Mouse (Mus musculus): ENCODE measurements around the gene Gtf3c2. TPM values are rescaled to one million over a fixed set of nuclear protein-coding genes. Genes with fewer than 3 reads are reported as not detected.
A peak's percentile ranks its signal among the peaks of the same experiment; 100 is the strongest.

The Gtf3c2 gene
- total RNA-seq, 1 experiment = 73.8 TPM

- Histone ChIP-seq H3K36me3 (ENCODE audit: control insufficient read depth, insufficient read depth, low read length, poor library complexity, severe bottlenecking) (peaks cover 7% of the 10 kb centered on the region), H3K4me1 (ENCODE audit: control insufficient read depth in 2 of 2, insufficient read depth in 2 of 2, low read length in 2 of 2, poor library complexity in 1 of 2) (peaks cover 2% of the 10 kb centered on the region in 2 experiments; a peak in 2 of 4 replicates), H3K9ac (ENCODE audit: insufficient read depth, low read depth, low read length, poor library complexity, severe bottlenecking) (no peak overlapping the region), H3K9me3 (ENCODE audit: control insufficient read depth, insufficient read depth, low read depth, low read length) (no peaks in the 10 kb centered on the region), H3K27ac (ENCODE audit: insufficient read depth, low read depth, low read length, poor library complexity, severe bottlenecking) (no peak overlapping the region), H3K4me3 (ENCODE audit: insufficient read depth in 1 of 2, low read depth in 1 of 2, low read length in 2 of 2, poor library complexity in 1 of 2, severe bottlenecking in 1 of 2) (no peak overlapping the region)
- no peak for DNase-seq (ENCODE audit: low read depth, low spot score)
- TF ChIP-seq HCFC1 (IDR thresholded peaks at IDR 0.05; ENCODE audit: borderline replicate concordance, insufficient read depth, low read length) (no peak), MAFK (IDR thresholded peaks at IDR 0.05; ENCODE audit: insufficient read depth, low read depth, low read length) (no peak), ZNF384 (IDR thresholded peaks at IDR 0.05; ENCODE audit: low read depth, low read length) (no peak), ZC3H11A (IDR thresholded peaks at IDR 0.05; ENCODE audit: borderline replicate concordance, low read depth, low read length) (no peak), CHD2 (IDR thresholded peaks at IDR 0.05; ENCODE audit: low read depth, low read length) (no peak)
- in situ Hi-C loops (cut with MboI; ENCODE audit: low sequenced_read_pairs in 2 of 2, unreplicated experiment in 2 of 2) = no loop called here
These were observed 3.7 kb upstream of the Gtf3c2 start for GRCm38 (mm10) chr5:31183678-31184077.

DNA sequence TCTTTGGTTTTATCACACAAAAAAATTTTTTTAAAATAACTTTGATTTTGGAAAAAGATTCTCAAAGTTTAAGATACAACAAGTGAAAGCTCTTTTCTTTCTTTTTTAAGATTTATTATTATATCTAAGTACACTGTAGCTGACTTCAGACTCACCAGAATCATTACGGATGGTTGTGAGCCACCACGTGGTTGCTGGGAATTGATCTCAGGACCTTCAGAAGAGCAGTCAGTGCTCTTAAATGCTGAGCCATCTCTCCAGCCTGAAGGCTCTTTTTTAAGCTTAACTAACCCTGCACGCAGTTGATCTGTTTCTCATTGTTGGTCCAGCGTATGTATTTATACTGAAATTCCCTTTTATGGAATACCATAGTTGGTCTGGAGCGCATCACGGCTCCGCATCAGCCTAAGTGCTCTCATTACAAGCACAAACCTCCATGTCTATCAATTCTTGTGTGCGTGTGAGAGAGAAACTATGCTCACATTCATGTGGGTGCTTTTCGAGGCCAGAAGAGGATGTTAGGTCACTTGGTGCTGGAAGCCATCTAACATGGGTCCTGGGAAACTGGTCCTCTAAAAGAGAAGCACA, 1.3 kb upstream of the Gtf3c2 start:
- DNase-seq (ENCODE audit: low read depth, low spot score) = no peak
- H3K4me3 ChIP-seq (ENCODE audit: insufficient read depth in 1 of 2, low read depth in 1 of 2, low read length in 2 of 2, poor library complexity in 1 of 2, severe bottlenecking in 1 of 2) = peak overlapping the region in 1 of 2 experiments; percentile 97; a peak in 3 of 4 replicates
- H3K27ac ChIP-seq (ENCODE audit: insufficient read depth, low read depth, low read length, poor library complexity, severe bottlenecking) = no peak overlapping the region
- no peak for TF ChIP-seq HCFC1 (IDR thresholded peaks at IDR 0.05; ENCODE audit: borderline replicate concordance, insufficient read depth, low read length)
- no peak for TF ChIP-seq CHD2 (IDR thresholded peaks at IDR 0.05; ENCODE audit: low read depth, low read length)
- TF ChIP-seq MAFK (IDR thresholded peaks at IDR 0.05; ENCODE audit: insufficient read depth, low read depth, low read length) = no peak
- no peak for TF ChIP-seq ZC3H11A (IDR thresholded peaks at IDR 0.05; ENCODE audit: borderline replicate concordance, low read depth, low read length)
- TF ChIP-seq ZNF384 (IDR thresholded peaks at IDR 0.05; ENCODE audit: low read depth, low read length) = no peak
- H3K4me1 ChIP-seq (ENCODE audit: control insufficient read depth in 2 of 2, insufficient read depth in 2 of 2, low read length in 2 of 2, poor library complexity in 1 of 2) = peaks cover 2% of the 10 kb centered on the region in 2 experiments; a peak in 2 of 4 replicates
- no peaks in the 10 kb centered on the region; the same call in 1 of the 2 replicates for H3K36me3 ChIP-seq (ENCODE audit: control insufficient read depth, insufficient read depth, low read length, poor library complexity, severe bottlenecking)
- peak overlapping the region; percentile 59; the same call in 1 of the 2 replicates for H3K9ac ChIP-seq (ENCODE audit: insufficient read depth, low read depth, low read length, poor library complexity, severe bottlenecking)
- in situ Hi-C loops (cut with MboI; ENCODE audit: low sequenced_read_pairs in 2 of 2, unreplicated experiment in 2 of 2) = no loop called here
- H3K9me3 ChIP-seq (ENCODE audit: control insufficient read depth, insufficient read depth, low read depth, low read length) = no peaks in the 10 kb centered on the region

DNA sequence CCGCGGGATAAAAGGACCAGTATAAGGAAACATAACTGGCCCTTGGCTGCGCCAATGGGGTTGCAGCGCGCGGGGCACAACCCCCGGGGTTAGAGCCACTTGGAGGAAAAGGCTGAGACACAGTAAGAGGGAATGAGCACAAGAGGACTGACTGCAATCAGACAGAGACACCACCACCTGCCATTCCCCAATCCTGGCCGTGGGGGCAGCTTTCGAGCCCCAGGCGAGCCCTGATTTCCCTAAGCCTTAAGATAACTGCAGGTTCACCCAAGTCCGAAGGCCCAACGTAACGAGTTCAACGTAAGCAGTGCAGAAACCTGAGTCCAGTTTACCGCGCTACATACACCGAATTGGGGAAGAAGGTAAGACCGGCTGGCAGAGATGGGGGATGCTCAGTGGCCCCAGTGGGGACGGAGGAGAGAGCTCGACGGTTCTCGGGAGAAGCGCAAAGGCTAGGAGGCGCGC, 611 bp downstream of the Gtf3c2 start:
- Histone ChIP-seq H3K4me3 (ENCODE audit: insufficient read depth in 1 of 2, low read depth in 1 of 2, low read length in 2 of 2, poor library complexity in 1 of 2, severe bottlenecking in 1 of 2) (peak overlapping the region; percentile 95 to 97), H3K36me3 (ENCODE audit: control insufficient read depth, insufficient read depth, low read length, poor library complexity, severe bottlenecking) (peaks cover 2% of the 10 kb centered on the region), H3K9ac (ENCODE audit: insufficient read depth, low read depth, low read length, poor library complexity, severe bottlenecking) (peak overlapping the region; percentile 94), H3K4me1 (ENCODE audit: control insufficient read depth in 2 of 2, insufficient read depth in 2 of 2, low read length in 2 of 2, poor library complexity in 1 of 2) (peaks cover 2% of the 10 kb centered on the region in 2 experiments; a peak in 2 of 4 replicates), H3K27ac (ENCODE audit: insufficient read depth, low read depth, low read length, poor library complexity, severe bottlenecking) (peak overlapping the region; percentile 89), H3K9me3 (ENCODE audit: control insufficient read depth, insufficient read depth, low read depth, low read length) (no peaks in the 10 kb centered on the region)
- DNase-seq (ENCODE audit: low read depth, low spot score) = peak; percentile 41
- in situ Hi-C loops (cut with MboI; ENCODE audit: low sequenced_read_pairs in 2 of 2, unreplicated experiment in 2 of 2) = no loop called here
- no peak; the same call in 1 of the 2 replicates for TF ChIP-seq CHD2 (IDR thresholded peaks at IDR 0.05; ENCODE audit: low read depth, low read length)

GRCm38 (mm10) chr5:31168630-31169029, 11.3 kb downstream of the Gtf3c2 start:
- no peak overlapping the region for H3K27ac ChIP-seq (ENCODE audit: insufficient read depth, low read depth, low read length, poor library complexity, severe bottlenecking)
- no peak for DNase-seq (ENCODE audit: low read depth, low spot score)
- H3K4me1 ChIP-seq (ENCODE audit: control insufficient read depth in 2 of 2, insufficient read depth in 2 of 2, low read length in 2 of 2, poor library complexity in 1 of 2) = 0 out of 4 replicates have a peak, but pooled peaks cover 0 to under 1% of the 10 kb centered on the region in 2 experiments
- in situ Hi-C loops (cut with MboI; ENCODE audit: low sequenced_read_pairs in 2 of 2, unreplicated experiment in 2 of 2) = no loop called here
- peaks cover 55% of the 10 kb centered on the region for H3K36me3 ChIP-seq (ENCODE audit: control insufficient read depth, insufficient read depth, low read length, poor library complexity, severe bottlenecking)
- no peak for TF ChIP-seq HCFC1 (IDR thresholded peaks at IDR 0.05; ENCODE audit: borderline replicate concordance, insufficient read depth, low read length)
- no peak for TF ChIP-seq ZNF384 (IDR thresholded peaks at IDR 0.05; ENCODE audit: low read depth, low read length)
- TF ChIP-seq ZC3H11A (IDR thresholded peaks at IDR 0.05; ENCODE audit: borderline replicate concordance, low read depth, low read length) = no peak
- TF ChIP-seq MAFK (IDR thresholded peaks at IDR 0.05; ENCODE audit: insufficient read depth, low read depth, low read length) = no peak
- TF ChIP-seq CHD2 (IDR thresholded peaks at IDR 0.05; ENCODE audit: low read depth, low read length) = no peak
- H3K9me3 ChIP-seq (ENCODE audit: control insufficient read depth, insufficient read depth, low read depth, low read length) = no peaks in the 10 kb centered on the region
- H3K9ac ChIP-seq (ENCODE audit: insufficient read depth, low read depth, low read length, poor library complexity, severe bottlenecking) = no peak overlapping the region
- no peak overlapping the region for H3K4me3 ChIP-seq (ENCODE audit: insufficient read depth in 1 of 2, low read depth in 1 of 2, low read length in 2 of 2, poor library complexity in 1 of 2, severe bottlenecking in 1 of 2)

Data from ES-E14 (cell line).